In the genomic region with DNA sequence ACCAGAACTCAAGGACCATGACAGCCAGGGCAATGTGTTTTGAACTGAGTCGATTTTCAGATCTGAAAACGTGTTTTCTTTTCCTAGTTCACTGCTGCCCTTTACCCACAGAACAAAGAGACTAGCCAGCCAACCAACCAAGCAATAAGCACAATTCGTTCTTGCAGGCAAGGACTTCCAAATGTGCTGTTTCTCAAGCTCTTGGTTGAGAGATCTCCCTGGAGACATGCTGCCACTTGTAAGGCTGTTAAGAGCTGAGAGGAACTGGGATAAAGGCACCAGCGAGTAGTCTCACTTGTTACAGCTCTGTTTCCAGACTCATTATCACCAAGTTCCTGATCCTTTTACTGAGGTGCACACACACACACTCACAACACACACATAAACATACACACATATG, we compare ENCODE assay signal across 15 mouse cellular contexts. TPM values are rescaled to one million over a fixed set of nuclear protein-coding genes. Genes with fewer than 3 reads are reported as not detected.
DNase-seq lines count a peak whose midpoint lies in the region; ATAC-seq and TF ChIP-seq lines count a peak whose summit lies in the region.
"Had no signal": no experiment of that assay in that cellular context is flagged by ENCODE, and none has a peak within 500 bp of the region (broad histone marks: within the 10 kb centered on the region; RNA-seq: fewer than 3 reads in every experiment).

No protein-coding gene starts in this region.

- peaks cover 5% of the 10 kb centered on the region; the same call in 1 of the 2 replicates for H3K4me1 ChIP-seq in limb, embryonic 12.5 days (replicated peaks)
- H3K4me1 ChIP-seq in stomach, postnatal 0 days (replicated peaks; ENCODE audit: control insufficient read depth, insufficient read depth) = no peaks in the 10 kb centered on the region
- H3K4me1 ChIP-seq: limb, embryonic 15.5 days had no signal

- no peak for TF ChIP-seq EP300 in stomach, postnatal 0 days (optimal IDR thresholded peaks at IDR 0.05)

- no peak overlapping the region for H3K4me2 ChIP-seq in limb, embryonic 12.5 days
- no peak overlapping the region for H3K4me2 ChIP-seq in stomach, postnatal 0 days (replicated peaks; ENCODE audit: low read depth)
- H3K4me2 ChIP-seq: limb, embryonic 15.5 days had no signal

- no peak for TF ChIP-seq CTCF in brain, embryonic 14.5 days (IDR thresholded peaks at IDR 0.05; ENCODE audit: borderline replicate concordance, extremely low read depth, insufficient read depth, insufficient read length)
- no peak for TF ChIP-seq CTCF in stomach, postnatal 0 days (IDR thresholded peaks at IDR 0.05; ENCODE audit: low read depth)

- H3K9me3 ChIP-seq in limb, embryonic 12.5 days = no peaks in the 10 kb centered on the region
- no peaks in the 10 kb centered on the region for H3K9me3 ChIP-seq in stomach, postnatal 0 days (ENCODE audit: control insufficient read depth, low read length)
- H3K9me3 ChIP-seq: limb, embryonic 15.5 days had no signal

- H3K27ac ChIP-seq in limb, embryonic 12.5 days = peak overlapping the region; percentile 7; the same call in 1 of the 2 replicates
- H3K27ac ChIP-seq in stomach, postnatal 0 days (replicated peaks) = no peak overlapping the region
- H3K27ac ChIP-seq: limb, embryonic 15.5 days had no signal

- H3K9ac ChIP-seq in limb, embryonic 12.5 days (replicated peaks) = no peak overlapping the region
- no peak overlapping the region for H3K9ac ChIP-seq in stomach, postnatal 0 days (ENCODE audit: low read length)
- H3K9ac ChIP-seq: limb, embryonic 15.5 days had no signal

- no peak for ATAC-seq in limb, embryonic 12.5 days (ENCODE audit: insufficient number of reproducible peaks, insufficient read depth, low FRiP score, low TSS enrichment, low read depth)
- ATAC-seq in stomach, postnatal 0 days (ENCODE audit: low FRiP score, low TSS enrichment) = no peak
- ATAC-seq: forebrain, embryonic 14.5 days; intestine, embryonic 16.5 days had no signal

- no peak for TF ChIP-seq POLR2A in brain, embryonic 14.5 days (IDR thresholded peaks at IDR 0.05; ENCODE audit: borderline replicate concordance, extremely low read depth, insufficient read depth, insufficient read length, poor library complexity, severe bottlenecking)

- peak; percentile 16 for DNase-seq in kidney, adult 11 months
- DNase-seq in kidney, postnatal 10 days = no peak
- DNase-seq in brain, embryonic 14.5 days (ENCODE audit: low read depth) = peak; percentile 57
- DNase-seq in fat pad, adult 2 months (ENCODE audit: extremely low read depth, low read depth, low spot score) = peak; percentile 85
- DNase-seq in urinary bladder, postnatal 25 days (ENCODE audit: low spot score) = no peak
- no peak for DNase-seq in c-Kit-positive CD71-positive TER-119-positive erythroid progenitor cells, embryonic 14.5 days (ENCODE audit: low spot score)
- no peak for DNase-seq in stomach, postnatal 0 days (ENCODE audit: low spot score)
- DNase-seq: cerebellum, adult 9-11 months; heart, postnatal 14 days; right cerebral cortex, postnatal 25 days; thymus, postnatal 14 days had no signal

- H3K27me3 ChIP-seq in limb, embryonic 12.5 days = no peaks in the 10 kb centered on the region
- H3K27me3 ChIP-seq in stomach, postnatal 0 days (ENCODE audit: control insufficient read depth, insufficient read depth, low read length) = no peaks in the 10 kb centered on the region
- H3K27me3 ChIP-seq: limb, embryonic 15.5 days had no signal

- whole genome bisulfite sequencing in limb, embryonic 12.5 days = 58% methylated on average over 4 of the region's 4 CpGs
- 50% methylated on average over 4 of the region's 4 CpGs for WGBS in stomach, postnatal 0 days

- no peaks in the 10 kb centered on the region for H3K36me3 ChIP-seq in limb, embryonic 12.5 days
- no peaks in the 10 kb centered on the region for H3K36me3 ChIP-seq in stomach, postnatal 0 days (ENCODE audit: control insufficient read depth, insufficient read depth, low read length)
- H3K36me3 ChIP-seq: limb, embryonic 15.5 days had no signal

- H3K4me3 ChIP-seq in limb, embryonic 12.5 days (replicated peaks) = no peak overlapping the region
- no peak overlapping the region for H3K4me3 ChIP-seq in stomach, postnatal 0 days (ENCODE audit: low read depth, low read length)
- H3K4me3 ChIP-seq: limb, embryonic 15.5 days had no signal

RNA-seq across cellular contexts. Expression of a gene that starts 45.6 kb away (rescaled TPM):
- polyA plus RNA-seq in brain, embryonic 14.5 days (2012; rRNA removed) = 33.7 and 43.3 TPM in 2 replicates
- 59.8 and 70.7 TPM in 2 replicates for polyA plus RNA-seq in limb, embryonic 12.5 days (2016; fragmentation: Nextera tagmentation; extraction: Ambion mirVana)
- polyA plus RNA-seq in stomach, postnatal 0 days (2015; fragmentation: Nextera tagmentation; extraction: Ambion mirVana) = 59.8 and 63.0 TPM in 2 replicates

Comparison
In these comparisons a context has a peak if more than half of its experiments do, and no peak if none do; other contexts are left out.
1. DNase-seq: peak in kidney, adult 11 months (single experiment), brain, embryonic 14.5 days (single experiment) and fat pad, adult 2 months (single experiment); none in kidney, postnatal 10 days (single experiment), urinary bladder, postnatal 25 days (single experiment), c-Kit-positive CD71-positive TER-119-positive erythroid progenitor cells, embryonic 14.5 days (single experiment) and stomach, postnatal 0 days (single experiment).